Mouse (Mus musculus) Patski (cell line): ENCODE data around the gene Inhbb. TPM values are rescaled to one million over a fixed set of nuclear protein-coding genes. Genes with fewer than 3 reads are reported as not detected.

Source experiments
- ATAC-seq: fragments of 100-300 bp; one replicate; pipeline ENCODE4 v1.8.0; 2021
- CTCF ChIA-PET: fragments of 350-600 bp; sonication (Branson Sonifier 250); formaldehyde crosslinking; loops from one replicate; lab custom pipeline; 2022; ENCODE audit warnings: inconsistent platforms; lab: Charles Lee
- POLR2A ChIA-PET: fragments of 350-600 bp; sonication (Branson Sonifier 250); formaldehyde crosslinking; loops from one replicate; lab custom pipeline; 2022; ENCODE audit warnings: antibody characterized with exemption, inconsistent platforms; lab: Charles Lee
- DNase-seq: peaks from one replicate; pipeline ENCODE4 v3.0.0-alpha.2; 2011; ENCODE audit warnings: low read depth, low spot score
- H3K27me3 ChIP-seq: fragments of 371-371 bp; one replicate; pipeline ENCODE4 v1.5.1; 2021
- CTCF ChIP-seq: fragments of 100-300 bp; IDR thresholded peaks from one replicate; pipeline ENCODE4 v1.5.1; 2021
- in situ Hi-C: fragments of 300-500 bp; cut with MboI; formaldehyde crosslinking; loops from 3 replicates; pipeline ENCODE4 v1.11.1; 2018; ENCODE audit warnings: low pct_unique_long_range_greater_than_20kb, mixed read lengths
- polyA plus RNA-seq: library from polyadenylated mRNA; unstranded; gene quantifications from one replicate; pipeline ENCODE4 v1.2.3, GENCODE M21; 2021

Inhbb gene
- polyA plus RNA-seq, 1 experiment from 2014 or later = 24.6 TPM

DNA sequence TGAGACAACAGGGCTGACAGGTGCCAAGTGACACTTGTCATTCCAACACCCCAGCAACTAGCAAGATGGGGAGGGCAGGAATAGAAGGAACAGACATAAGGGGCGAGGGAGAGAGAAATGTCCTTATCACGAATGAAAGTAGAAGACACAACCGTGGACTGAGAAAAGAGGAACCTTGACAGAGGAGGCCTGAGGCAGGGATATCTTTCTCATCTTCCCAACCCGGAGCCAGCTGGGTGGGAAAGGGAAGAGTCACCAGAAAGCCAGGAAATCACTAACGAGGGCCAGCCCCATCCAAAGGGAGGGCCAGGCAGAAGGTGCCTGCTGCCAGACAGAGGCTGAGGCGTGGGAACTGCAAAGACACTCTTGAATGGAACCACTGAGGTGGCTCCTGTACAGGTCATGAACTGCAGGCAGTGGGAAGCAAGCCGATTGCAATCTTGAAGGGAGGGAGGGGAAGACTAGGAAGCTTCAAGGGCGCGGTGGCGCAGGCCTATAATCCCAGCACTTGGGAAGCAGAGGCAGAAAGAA lies 24.8 kb upstream of the Inhbb start:
- CTCF ChIA-PET = interaction anchor here (0.8 kb wide), 1 partner anchor 11 kb away, joined by 4 read pairs; no protein-coding TSS in a partner anchor
- POLR2A ChIA-PET = no interaction called here
- H3K27me3 ChIP-seq = peaks cover 17% of the 10 kb centered on the region
- no peak for TF ChIP-seq CTCF
- DNase-seq (no peak), ATAC-seq (no peak)
- in situ Hi-C loops = no loop called here

DNA sequence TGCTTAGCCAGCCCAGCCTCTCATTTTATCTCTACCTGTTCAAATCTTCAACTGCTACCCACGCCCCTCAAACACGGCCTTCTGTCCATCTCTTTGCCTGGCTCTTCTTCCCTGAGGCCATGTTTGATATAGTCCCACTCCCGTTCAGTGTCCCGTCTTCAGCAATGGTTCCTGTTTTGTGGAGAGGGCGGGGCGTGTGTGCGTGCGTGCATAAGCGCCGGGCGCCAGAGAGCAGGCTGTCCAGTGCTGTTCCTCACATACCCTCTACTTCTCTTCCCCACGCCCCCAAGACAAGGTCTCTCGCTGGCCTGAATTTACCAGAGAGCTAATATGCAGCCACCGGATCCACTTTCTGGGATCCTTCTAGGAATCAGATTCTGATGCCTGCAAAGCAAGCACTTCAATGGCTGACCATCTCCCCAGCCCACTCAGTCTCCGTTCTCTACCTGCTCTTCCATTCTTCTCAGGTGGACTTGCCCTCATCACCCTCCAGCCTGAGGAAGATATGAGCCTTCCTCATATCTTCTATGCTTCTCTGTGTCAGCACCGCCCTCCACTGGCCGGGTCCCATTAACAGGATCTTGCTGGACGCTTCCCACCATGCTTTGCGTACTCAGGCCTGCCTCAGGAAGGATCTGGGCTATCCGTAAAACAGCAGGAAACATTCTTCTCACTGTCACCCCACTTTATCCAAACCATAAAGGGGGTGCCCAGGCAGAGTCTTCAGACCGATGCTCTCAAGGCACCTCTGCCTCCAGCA lies 21.7 kb upstream of the Inhbb start:
- POLR2A ChIA-PET = no interaction called here
- no peak for DNase-seq
- no peak for ATAC-seq

DNA sequence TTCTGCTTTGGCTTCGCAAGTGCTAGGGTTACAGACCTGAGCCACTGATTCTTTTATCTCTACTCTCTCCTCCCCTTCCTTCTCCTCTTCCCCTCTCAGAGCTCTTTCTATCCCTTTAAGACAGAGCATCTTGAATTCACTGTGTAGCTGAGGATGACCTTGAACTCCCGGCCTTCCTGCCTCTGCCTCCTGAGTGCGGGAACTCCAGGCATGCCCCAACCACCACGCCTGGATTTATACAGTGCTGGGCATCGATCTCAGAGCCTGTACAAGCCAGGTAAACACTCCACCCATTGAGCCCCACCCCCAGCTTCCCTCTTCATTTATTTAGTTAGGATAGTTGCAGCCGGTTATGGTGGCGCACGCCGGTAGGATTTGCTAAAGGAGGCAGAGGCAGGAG lies 20.9 kb upstream of the Inhbb start:
- no peak for TF ChIP-seq CTCF
- in situ Hi-C loops = no loop called here
- DNase-seq (no peak), ATAC-seq (no peak)
- ChIA-PET CTCF (no interaction called here), POLR2A (no interaction called here)
- H3K27me3 ChIP-seq = peaks cover 8% of the 10 kb centered on the region

More for the DNA sequence above, 21.7 kb upstream of the Inhbb start:
- CTCF ChIA-PET = interaction anchor here (1.5 kb wide), 1 partner anchor 12 kb away, joined by 5 read pairs; no protein-coding TSS in a partner anchor
- H3K27me3 ChIP-seq = peaks cover 17% of the 10 kb centered on the region
- no peak for TF ChIP-seq CTCF
- in situ Hi-C loops = no loop called here

DNA sequence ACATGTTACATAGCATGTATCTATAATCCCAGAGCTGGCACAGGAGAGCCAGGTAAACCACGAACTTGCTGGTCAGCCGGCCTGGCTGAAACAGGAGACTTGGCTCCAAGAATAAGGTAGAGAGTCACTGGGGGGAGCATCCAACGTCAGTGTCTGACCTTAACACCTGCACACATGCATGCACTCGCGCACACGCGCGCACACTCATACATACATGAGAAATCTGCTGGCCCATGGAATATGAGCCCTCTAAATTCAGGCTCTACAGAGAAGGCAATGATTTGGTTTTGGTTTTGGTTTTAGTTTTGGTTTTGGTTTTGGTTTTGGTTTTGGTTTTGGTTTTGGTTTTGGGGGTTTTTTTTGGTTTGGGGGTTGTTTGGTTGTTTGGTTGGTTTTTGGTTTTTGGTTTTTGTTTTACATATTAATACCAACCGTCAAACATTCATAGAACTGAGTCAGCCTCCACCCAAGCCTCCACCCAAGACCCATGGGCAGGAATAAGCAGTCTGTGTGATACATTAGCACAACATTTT lies 16.1 kb upstream of the Inhbb start:
- ATAC-seq = no peak

DNA sequence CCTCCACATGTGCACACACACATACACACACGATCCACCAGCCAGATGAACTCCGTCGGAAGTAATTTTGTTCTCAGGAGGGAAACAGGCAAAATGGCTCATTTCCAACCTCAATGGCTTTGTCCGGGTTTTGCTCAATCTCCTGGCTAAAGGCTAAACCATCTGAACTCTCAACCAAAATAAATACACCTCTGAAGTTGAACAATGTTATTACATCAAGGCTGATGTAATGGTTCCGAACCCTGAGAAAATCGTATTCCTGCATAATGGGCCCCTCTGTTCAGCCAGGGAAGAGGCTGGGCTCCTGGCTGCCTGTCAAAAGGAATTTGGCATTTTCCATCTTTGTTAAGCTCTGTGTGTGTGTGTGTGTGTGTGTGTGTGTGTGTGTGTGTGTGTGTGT lies 15.4 kb upstream of the Inhbb start:
- ATAC-seq (no peak), DNase-seq (no peak)
- H3K27me3 ChIP-seq = peaks cover 8% of the 10 kb centered on the region
- CTCF ChIA-PET = interaction anchor here (1.4 to 2.6 kb wide), 2 partner anchors 12 to 21 kb away, joined by 4 to 8 read pairs; no protein-coding TSS in a partner anchor
- in situ Hi-C loops = no loop called here
- TF ChIP-seq CTCF = no peak
- POLR2A ChIA-PET = no interaction called here

More for the DNA sequence above, 16.1 kb upstream of the Inhbb start:
- ChIA-PET CTCF (interaction anchor here (1.5 to 2.6 kb wide), 2 partner anchors 10 to 13 kb away, joined by 4 to 8 read pairs; no protein-coding TSS in a partner anchor), POLR2A (interaction anchor here (0.7 kb wide), 1 partner anchor 512 kb away, joined by 3 read pairs; no protein-coding TSS in a partner anchor)
- H3K27me3 ChIP-seq = peaks cover 4% of the 10 kb centered on the region
- in situ Hi-C loops = no loop called here
- TF ChIP-seq CTCF = no peak
- DNase-seq = no peak

DNA sequence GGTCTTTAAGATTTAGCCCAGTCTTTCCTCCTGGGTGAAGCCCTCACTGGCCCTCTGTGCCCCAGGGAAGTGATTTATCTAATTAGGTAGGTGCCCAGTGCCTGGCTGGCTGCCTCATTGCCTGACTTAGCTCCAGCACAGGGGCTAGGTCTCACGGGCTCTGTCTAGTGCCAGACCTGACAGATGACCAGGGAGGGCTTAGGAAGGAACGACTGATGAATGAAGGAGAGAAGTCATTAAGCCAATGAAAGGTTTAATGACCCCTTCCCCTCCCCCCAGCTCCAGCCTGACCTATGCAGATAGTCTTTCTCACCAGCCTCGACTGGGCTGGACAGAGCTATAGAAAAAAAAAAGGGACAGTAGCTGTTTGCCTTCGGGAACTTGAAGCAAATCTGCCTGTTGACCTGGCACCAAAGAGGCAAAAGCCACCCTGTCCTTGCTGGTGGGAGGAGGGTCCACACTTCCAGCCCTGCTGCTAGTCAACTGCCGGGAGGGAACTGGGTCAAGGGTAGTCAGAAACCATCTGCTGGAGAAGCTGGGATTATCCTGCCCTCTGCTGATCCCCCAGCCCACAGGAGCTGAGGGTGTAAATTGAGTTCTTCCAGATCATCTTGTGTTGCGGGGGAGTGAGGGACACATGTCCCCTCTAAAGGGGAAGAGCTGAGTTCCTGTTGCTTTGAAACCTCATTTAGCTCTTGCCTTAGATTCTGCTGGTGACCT lies 2.3 kb upstream of the Inhbb start:
- POLR2A ChIA-PET = no interaction called here
- H3K27me3 ChIP-seq = no peaks in the 10 kb centered on the region
- ATAC-seq (no peak), DNase-seq (no peak)
- CTCF ChIA-PET = interaction anchor here (1.1 to 2.6 kb wide), 6 partner anchors 12 to 342 kb away, joined by 3 to 8 read pairs (median 4); no protein-coding TSS in a partner anchor
- TF ChIP-seq CTCF = no peak
- in situ Hi-C loops = loop anchor here (5.0 kb wide), 2 partner anchors 82 to 332 kb away; no protein-coding TSS in a partner anchor

DNA sequence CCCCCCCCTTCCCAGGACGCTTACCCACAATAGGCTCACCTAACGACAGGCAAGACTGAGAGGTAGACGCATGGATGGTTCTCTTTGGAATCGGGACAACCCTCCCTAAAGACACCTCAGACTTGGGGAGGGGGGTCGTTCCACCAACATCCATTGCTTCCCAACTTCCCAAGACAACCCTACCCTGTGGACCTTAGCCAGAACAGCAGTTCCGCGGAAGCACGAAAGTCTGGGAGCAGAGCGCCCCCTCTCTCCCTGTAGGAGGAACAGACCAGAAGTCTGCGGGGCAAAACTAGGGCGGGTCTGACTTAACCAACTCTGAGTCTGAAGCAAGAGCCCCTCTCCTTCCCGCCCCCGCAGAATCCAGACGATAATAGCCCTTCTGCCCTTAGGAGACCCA lies 1.5 kb upstream of the Inhbb start:
- ChIA-PET POLR2A (no interaction called here), CTCF (interaction anchor here (1.2 kb wide), 1 partner anchor 327 kb away, joined by 6 read pairs; no protein-coding TSS in a partner anchor)
- no peak for ATAC-seq
- DNase-seq = no peak
- in situ Hi-C loops = loop anchor here (5.0 kb wide), 2 partner anchors 81 to 331 kb away; no protein-coding TSS in a partner anchor
- no peaks in the 10 kb centered on the region for H3K27me3 ChIP-seq
- no peak for TF ChIP-seq CTCF

DNA sequence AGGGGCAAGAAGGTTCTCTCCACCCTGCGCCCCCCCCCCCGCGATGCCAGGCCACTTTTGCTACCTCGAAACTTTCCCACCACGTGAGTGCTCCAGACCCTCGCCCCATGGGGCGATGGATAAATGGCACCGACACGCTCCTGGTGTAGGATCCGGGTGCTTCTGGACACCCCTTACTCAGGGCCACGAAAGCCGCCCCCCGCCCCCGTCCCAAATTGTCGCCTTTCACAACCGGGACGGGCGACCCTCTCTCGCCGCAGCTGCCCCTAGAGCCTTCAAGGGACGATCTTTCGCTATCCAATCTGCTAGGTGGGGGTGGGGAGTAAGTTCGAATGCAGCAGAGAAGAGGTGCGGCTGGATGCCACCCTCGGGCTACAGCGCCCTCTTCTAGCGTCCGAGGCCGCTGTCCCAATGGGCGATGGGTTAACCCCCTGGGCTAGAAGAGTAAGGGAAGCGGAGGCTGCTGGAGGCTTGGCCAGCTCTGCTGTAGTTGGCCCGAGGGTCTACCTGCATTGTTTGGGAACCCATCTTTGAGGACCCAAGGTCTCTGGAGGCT lies 490 bp upstream of the Inhbb start:
- no peak for TF ChIP-seq CTCF
- no peak for ATAC-seq
- DNase-seq = no peak
- in situ Hi-C loops = loop anchor here (5.0 kb wide), 2 partner anchors 80 to 330 kb away; no protein-coding TSS in a partner anchor
- ChIA-PET POLR2A (interaction anchor here (0.6 kb wide), 1 partner anchor 635 kb away, joined by 3 read pairs; no protein-coding TSS in a partner anchor), CTCF (interaction anchor here (1.0 kb wide), 1 partner anchor 328 kb away, joined by 4 read pairs; no protein-coding TSS in a partner anchor)
- no peaks in the 10 kb centered on the region for H3K27me3 ChIP-seq

DNA sequence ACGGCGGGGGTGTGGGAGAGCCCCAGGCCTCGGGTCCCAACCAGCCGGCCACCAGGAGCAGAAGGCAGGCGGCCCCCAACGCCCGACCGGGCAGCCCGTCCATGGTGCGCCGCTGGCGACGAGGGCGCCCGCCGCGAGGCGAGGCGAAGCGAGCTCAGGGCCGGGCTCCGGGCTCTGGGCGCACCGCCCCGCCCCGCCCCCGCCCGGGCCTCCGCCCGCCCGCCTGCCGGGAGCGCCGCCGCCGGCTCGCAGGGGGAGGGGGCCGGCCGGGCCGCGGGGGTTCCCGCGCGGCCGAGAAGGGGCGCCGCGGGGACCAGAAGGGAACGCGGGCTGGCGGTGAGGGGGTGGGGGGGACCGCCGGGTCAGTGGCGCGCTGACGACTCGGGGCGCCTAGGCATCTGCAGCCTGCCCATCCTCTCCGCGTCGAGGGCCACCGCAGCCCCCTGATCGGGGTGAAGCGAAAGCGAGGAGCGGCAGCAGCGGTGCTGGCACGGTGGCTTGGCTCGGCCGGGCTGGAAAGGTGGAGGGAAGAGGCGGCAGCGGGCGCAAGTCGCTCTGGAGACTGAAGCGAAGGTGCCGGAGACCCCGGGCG lies 968 bp downstream of the Inhbb start:
- ChIA-PET POLR2A (interaction anchor here (0.8 to 1.0 kb wide), 3 partner anchors 14 to 251 kb away, joined by 3 read pairs; no protein-coding TSS in a partner anchor), CTCF (no interaction called here)
- TF ChIP-seq CTCF = no peak
- peak; percentile 57 for ATAC-seq
- H3K27me3 ChIP-seq = no peaks in the 10 kb centered on the region
- no peak for DNase-seq
- in situ Hi-C loops = loop anchor here (5.0 kb wide), 2 partner anchors 79 to 329 kb away; no protein-coding TSS in a partner anchor
